Mouse (Mus musculus) bone marrow, adult 2 months (tissue): ENCODE results near the gene Tdrd5.

Experiments
- CTCF ChIP-seq: fragments of 200-500 bp; IDR thresholded peaks from 2 replicates; pipeline ENCODE4 v1.5.1; 2011; ENCODE audit warnings: low read length, control low read depth; ENCODE audit not compliant: control insufficient read depth, insufficient read depth
- POLR2A ChIP-seq: fragments of 200-500 bp; IDR thresholded peaks from 2 replicates; pipeline ENCODE4 v1.6.1; 2011; ENCODE audit warnings: low read depth, mild to moderate bottlenecking, control low read depth, low read length, borderline replicate concordance; ENCODE audit not compliant: control insufficient read depth

DNA sequence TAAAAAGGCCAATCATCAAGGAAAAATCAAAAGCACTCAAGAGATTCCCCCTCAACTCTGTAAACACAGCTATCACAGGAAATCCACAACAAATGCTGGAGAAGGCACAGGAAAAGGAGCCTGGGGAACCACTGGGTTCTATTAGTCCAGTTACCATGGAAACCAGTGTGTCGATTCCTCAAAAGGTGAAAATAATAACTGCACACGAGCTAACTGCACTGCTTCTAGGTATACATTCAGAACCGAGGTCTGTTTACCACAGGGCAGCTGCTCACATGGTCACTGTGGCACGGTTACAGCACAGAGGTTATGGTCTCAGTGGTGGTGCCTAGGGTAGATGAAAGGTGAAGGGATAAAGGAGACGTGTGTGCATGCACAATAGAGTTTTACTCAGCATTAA is 31.8 kb downstream of the Tdrd5 start:
- TF ChIP-seq CTCF (no peak), POLR2A (no peak)
